Mouse (Mus musculus) kidney, postnatal 0 days (tissue): Measurements from ENCODE around the gene Odf3l1. TPM values are rescaled to one million over a fixed set of nuclear protein-coding genes. Genes with fewer than 3 reads are reported as not detected.

Experiments
- ATAC-seq: fragments of 200-750 bp; cut with Nextera tagmentation; replicated peaks from 2 replicates; pipeline ENCODE4 v1.8.0; 2017; ENCODE audit warnings: low read depth, moderate number of reproducible peaks, moderate TSS enrichment, moderate library complexity; ENCODE audit not compliant: low FRiP score
- DNase-seq: peaks from one replicate; pipeline ENCODE4 v3.0.0-alpha.2; 2016; ENCODE audit warnings: low spot score
- H3K27ac ChIP-seq: fragments of 300-500 bp; sonication (generic); 2 replicates; pipeline ENCODE4 v1.5.1; 2014; ENCODE audit warnings: mild to moderate bottlenecking
- H3K27me3 ChIP-seq: fragments of 300-500 bp; sonication (generic); 2 replicates; pipeline ENCODE4 v1.6.1; 2014; ENCODE audit warnings: low read length, mixed read lengths; ENCODE audit not compliant: insufficient read depth
- H3K36me3 ChIP-seq: fragments of 300-500 bp; sonication (generic); 2 replicates; pipeline ENCODE4 v1.6.1; 2014; ENCODE audit warnings: low read length, mixed read lengths; ENCODE audit not compliant: insufficient read depth
- H3K4me1 ChIP-seq: fragments of 300-500 bp; sonication (generic); replicated peaks from 2 replicates; pipeline ENCODE4 v1.6.1; 2014; ENCODE audit warnings: antibody characterized with exemption, low read length, mixed read lengths; ENCODE audit not compliant: insufficient read depth
- H3K4me2 ChIP-seq: fragments of 300-500 bp; sonication (generic); 2 replicates; pipeline ENCODE4 v1.6.1; 2014; ENCODE audit warnings: mild to moderate bottlenecking, low read length, moderate library complexity, mixed read lengths
- H3K4me3 ChIP-seq: fragments of 300-500 bp; sonication (generic); replicated peaks from 2 replicates; pipeline ENCODE4 v1.5.1; 2014; ENCODE audit warnings: low read depth, low read length
- H3K9ac ChIP-seq: fragments of 300-500 bp; sonication (generic); 2 replicates; pipeline ENCODE4 v1.6.1; 2014; ENCODE audit warnings: low read depth, low read length
- H3K9me3 ChIP-seq: fragments of 300-500 bp; sonication (generic); replicated peaks from 2 replicates; pipeline ENCODE4 v1.6.1; 2016; ENCODE audit warnings: low read length, inconsistent platforms, mixed read lengths
- CTCF ChIP-seq: IDR thresholded peaks from 2 replicates; pipeline ENCODE4 v1.5.1; 2016; ENCODE audit warnings: antibody characterized with exemption, low read depth, mild to moderate bottlenecking, moderate library complexity
- WGBS: fragments of 180-500 bp; shearing (Covaris S2); extraction: QIAGEN DNeasy Blood & Tissue Kit; methylation state at CpG from one replicate; pipeline ENCODE4 v1.1.7; 2014; 5-methylcytosine and 5-hydroxymethylcytosine counted together
- polyA plus RNA-seq: library from polyadenylated mRNA; unstranded; fragments of >200 nt; fragmentation: Nextera tagmentation; extraction: Ambion mirVana; gene quantifications from 2 replicates; pipeline ENCODE4 v1.2.1, GENCODE M21; 2015

Gene Odf3l1
- polyA plus RNA-seq, 1 experiment from 2014 or later = 0.11 TPM

- peak; percentile 78 for DNase-seq
- ATAC-seq = peak; percentile 18; the same call in 1 of the 2 replicates
- Histone ChIP-seq H3K4me1 (peaks cover 24% of the 10 kb centered on the region), H3K4me3 (no peak overlapping the region), H3K27ac (no peak overlapping the region), H3K4me2 (no peak overlapping the region), H3K36me3 (no peaks in the 10 kb centered on the region), H3K9ac (0 out of 2 replicates have a peak overlapping the region, but pooled peaks have one; percentile 29), H3K27me3 (no peaks in the 10 kb centered on the region), H3K9me3 (no peaks in the 10 kb centered on the region)
- TF ChIP-seq CTCF = no peak
- WGBS = 38% methylated on average over 9 of the region's 9 CpGs
Observed at GRCm38 (mm10) chr9:56876784-56877183, 12.3 kb upstream of the Odf3l1 start.

- Histone ChIP-seq H3K36me3 (no peaks in the 10 kb centered on the region), H3K4me3 (no peak overlapping the region), H3K4me1 (peaks cover 59% of the 10 kb centered on the region), H3K27me3 (no peaks in the 10 kb centered on the region), H3K4me2 (no peak overlapping the region), H3K9ac (no peak overlapping the region), H3K9me3 (no peaks in the 10 kb centered on the region), H3K27ac (peak overlapping the region; percentile 3; the same call in 1 of the 2 replicates)
- WGBS = 71% methylated on average over 1 of the region's 1 CpGs
- ATAC-seq = no peak
- DNase-seq = no peak
- no peak for TF ChIP-seq CTCF
Observed at GRCm38 (mm10) chr9:56873097-56873496, 8.6 kb upstream of the Odf3l1 start.

- Histone ChIP-seq H3K27ac (peak overlapping the region; percentile 62; the same call in 1 of the 2 replicates), H3K4me3 (no peak overlapping the region), H3K36me3 (no peaks in the 10 kb centered on the region), H3K4me2 (no peak overlapping the region), H3K4me1 (peaks cover 67% of the 10 kb centered on the region), H3K9ac (no peak overlapping the region), H3K9me3 (no peaks in the 10 kb centered on the region), H3K27me3 (no peaks in the 10 kb centered on the region)
- no peak for TF ChIP-seq CTCF
- ATAC-seq = no peak
- DNase-seq = no peak
- 76% methylated on average over 5 of the region's 5 CpGs for WGBS
Observed at GRCm38 (mm10) chr9:56872105-56872903, 7.8 kb upstream of the Odf3l1 start.

- peak; percentile 72 for DNase-seq
- 22% methylated on average over 5 of the region's 5 CpGs for WGBS
- Histone ChIP-seq H3K27ac (peak overlapping the region; percentile 62), H3K36me3 (no peaks in the 10 kb centered on the region), H3K9ac (no peak overlapping the region), H3K4me2 (peak overlapping the region; percentile 3; the same call in 1 of the 2 replicates), H3K4me3 (no peak overlapping the region), H3K27me3 (no peaks in the 10 kb centered on the region), H3K9me3 (no peaks in the 10 kb centered on the region), H3K4me1 (peaks cover 68% of the 10 kb centered on the region)
- ATAC-seq = peak; percentile 21
- no peak for TF ChIP-seq CTCF
Observed at GRCm38 (mm10) chr9:56871191-56871590, 6.7 kb upstream of the Odf3l1 start.

- 16% methylated on average over 10 of the region's 10 CpGs for WGBS
- H3K4me2 ChIP-seq = peak overlapping the region; percentile 3; the same call in 1 of the 2 replicates
Observed at GRCm38 (mm10) chr9:56870778-56871177, 6.3 kb upstream of the Odf3l1 start.

GRCm38 (mm10) chr9:56869552-56869951 lies 5.1 kb upstream of the Odf3l1 start:
- H3K27me3 ChIP-seq = no peaks in the 10 kb centered on the region
- no peak overlapping the region for H3K4me3 ChIP-seq
- ATAC-seq (no peak), DNase-seq (no peak)
- no peak overlapping the region for H3K9ac ChIP-seq
- no peak for TF ChIP-seq CTCF
- H3K27ac ChIP-seq = peak overlapping the region; percentile 62; the same call in 1 of the 2 replicates
- H3K4me2 ChIP-seq = no peak overlapping the region
- WGBS = 53% methylated on average over 13 of the region's 13 CpGs
- H3K36me3 ChIP-seq = no peaks in the 10 kb centered on the region
- H3K4me1 ChIP-seq = peaks cover 75% of the 10 kb centered on the region
- no peaks in the 10 kb centered on the region for H3K9me3 ChIP-seq

More at GRCm38 (mm10) chr9:56870778-56871177, 6.3 kb upstream of the Odf3l1 start:
- ATAC-seq (peak; percentile 67), DNase-seq (peak; percentile 87)
- no peak for TF ChIP-seq CTCF
- Histone ChIP-seq H3K9ac (no peak overlapping the region), H3K27me3 (no peaks in the 10 kb centered on the region), H3K4me3 (no peak overlapping the region), H3K4me1 (peaks cover 68% of the 10 kb centered on the region), H3K9me3 (no peaks in the 10 kb centered on the region), H3K36me3 (no peaks in the 10 kb centered on the region), H3K27ac (peak overlapping the region; percentile 62)
